Mouse (Mus musculus) midbrain, embryonic 13.5 days (tissue): ENCODE results near the gene Rnaseh1. TPM values are rescaled to one million over a fixed set of nuclear protein-coding genes. Genes with fewer than 3 reads are reported as not detected.
A peak's percentile ranks its signal among the peaks of the same experiment; 100 is the strongest.

Experiments
- ATAC-seq: fragments of 200-750 bp; cut with Nextera tagmentation; 2 replicates; pipeline ENCODE4 v1.8.0; 2017; ENCODE audit warnings: mild to moderate bottlenecking, moderate TSS enrichment, moderate library complexity
- H3K27ac ChIP-seq: fragments of 300-500 bp; sonication (generic); 2 replicates; pipeline ENCODE4 v1.5.1; 2015; ENCODE audit warnings: inconsistent platforms, mild to moderate bottlenecking, moderate library complexity
- H3K27me3 ChIP-seq: fragments of 300-500 bp; sonication (generic); 2 replicates; pipeline ENCODE4 v1.6.1; 2015; ENCODE audit warnings: mild to moderate bottlenecking, inconsistent platforms
- H3K36me3 ChIP-seq: fragments of 300-500 bp; sonication (generic); 2 replicates; pipeline ENCODE4 v1.6.1; 2015; ENCODE audit warnings: mild to moderate bottlenecking, inconsistent platforms
- H3K4me1 ChIP-seq: fragments of 300-500 bp; sonication (generic); replicated peaks from 2 replicates; pipeline ENCODE4 v1.6.1; 2015; ENCODE audit warnings: inconsistent platforms
- H3K4me2 ChIP-seq: fragments of 300-500 bp; sonication (generic); replicated peaks from 2 replicates; pipeline ENCODE4 v1.6.1; 2015; ENCODE audit warnings: moderate library complexity, mild to moderate bottlenecking, inconsistent platforms
- H3K4me3 ChIP-seq: fragments of 300-500 bp; sonication (generic); replicated peaks from 2 replicates; pipeline ENCODE4 v1.5.1; 2015; ENCODE audit warnings: mild to moderate bottlenecking, inconsistent platforms
- H3K9ac ChIP-seq: fragments of 300-500 bp; sonication (generic); replicated peaks from 2 replicates; pipeline ENCODE4 v1.6.1; 2015; ENCODE audit warnings: mild to moderate bottlenecking, inconsistent platforms
- H3K9me3 ChIP-seq: fragments of 300-500 bp; sonication (generic); 2 replicates; pipeline ENCODE4 v1.6.1; 2016; ENCODE audit warnings: mild to moderate bottlenecking, inconsistent platforms
- WGBS: fragments of 180-500 bp; shearing (Covaris S2); methylation state at CpG from one replicate; pipeline ENCODE4 v1.1.7; 2015; 5-methylcytosine and 5-hydroxymethylcytosine counted together
- polyA plus RNA-seq: library from polyadenylated mRNA; unstranded; fragments of >200 nt; fragmentation: Nextera tagmentation; extraction: Ambion mirVana; gene quantifications from 2 replicates; pipeline ENCODE4 v1.2.1, GENCODE M21; 2015

The Rnaseh1 gene
- polyA plus RNA-seq, 1 experiment from 2014 or later: 24.9 TPM

DNA sequence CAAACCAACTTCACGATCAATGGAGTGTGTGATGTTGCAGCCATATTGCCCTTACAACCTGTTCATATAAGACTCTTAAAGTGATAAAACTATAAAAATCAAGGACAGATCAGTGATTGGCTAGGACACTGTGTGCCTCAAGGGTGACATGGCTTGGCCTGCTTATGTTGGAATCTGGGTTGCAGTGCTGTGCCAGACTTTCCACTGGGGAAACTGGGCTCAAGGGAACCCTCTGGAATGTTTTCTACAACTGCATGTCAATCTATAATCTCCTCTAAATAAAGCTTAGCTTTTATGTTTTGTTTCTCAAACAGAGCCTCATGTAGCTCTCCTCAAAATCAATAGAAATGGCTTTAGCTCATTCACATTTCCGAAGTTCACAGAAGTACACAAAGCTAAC, 25.2 kb upstream of the Rnaseh1 start:
- H3K9me3 ChIP-seq: no peaks in the 10 kb centered on the region
- H3K4me2 ChIP-seq: no peak overlapping the region
- WGBS: 88% methylated on average over 2 of the region's 2 CpGs
- no peak overlapping the region for H3K4me3 ChIP-seq
- H3K27me3 ChIP-seq: no peaks in the 10 kb centered on the region
- no peak for ATAC-seq
- no peak overlapping the region for H3K9ac ChIP-seq
- H3K4me1 ChIP-seq: peaks cover 6% of the 10 kb centered on the region; the same call in 1 of the 2 replicates
- peaks cover 18% of the 10 kb centered on the region for H3K36me3 ChIP-seq
- no peak overlapping the region for H3K27ac ChIP-seq

GRCm38 (mm10) chr12:28625407-28625806, 24.0 kb upstream of the Rnaseh1 start:
- no peak overlapping the region for H3K4me2 ChIP-seq
- H3K27me3 ChIP-seq: no peaks in the 10 kb centered on the region
- no peaks in the 10 kb centered on the region for H3K9me3 ChIP-seq
- no peak overlapping the region for H3K9ac ChIP-seq
- no peak overlapping the region for H3K4me3 ChIP-seq
- ATAC-seq: no peak
- H3K36me3 ChIP-seq: peaks cover 30% of the 10 kb centered on the region
- peaks cover 6% of the 10 kb centered on the region; the same call in 1 of the 2 replicates for H3K4me1 ChIP-seq
- H3K27ac ChIP-seq: no peak overlapping the region
- 86% methylated on average over 7 of the region's 7 CpGs for WGBS

GRCm38 (mm10) chr12:28627092-28627491, 22.3 kb upstream of the Rnaseh1 start:
- H3K27me3 ChIP-seq: no peaks in the 10 kb centered on the region
- ATAC-seq: no peak
- peaks cover 2% of the 10 kb centered on the region for H3K4me1 ChIP-seq
- H3K4me3 ChIP-seq: no peak overlapping the region
- no peak overlapping the region for H3K4me2 ChIP-seq
- H3K27ac ChIP-seq: no peak overlapping the region
- no peaks in the 10 kb centered on the region for H3K9me3 ChIP-seq
- H3K9ac ChIP-seq: no peak overlapping the region
- 79% methylated on average over 4 of the region's 4 CpGs for WGBS
- peaks cover 46% of the 10 kb centered on the region for H3K36me3 ChIP-seq

GRCm38 (mm10) chr12:28628436-28628835, 21.0 kb upstream of the Rnaseh1 start:
- peaks cover 14% of the 10 kb centered on the region for H3K4me1 ChIP-seq
- no peaks in the 10 kb centered on the region for H3K27me3 ChIP-seq
- no peak for ATAC-seq
- WGBS: 94% methylated on average over 2 of the region's 2 CpGs
- no peak overlapping the region for H3K9ac ChIP-seq
- peaks cover 60% of the 10 kb centered on the region for H3K36me3 ChIP-seq
- H3K27ac ChIP-seq: no peak overlapping the region
- H3K9me3 ChIP-seq: no peaks in the 10 kb centered on the region
- H3K4me2 ChIP-seq: no peak overlapping the region
- no peak overlapping the region for H3K4me3 ChIP-seq

DNA sequence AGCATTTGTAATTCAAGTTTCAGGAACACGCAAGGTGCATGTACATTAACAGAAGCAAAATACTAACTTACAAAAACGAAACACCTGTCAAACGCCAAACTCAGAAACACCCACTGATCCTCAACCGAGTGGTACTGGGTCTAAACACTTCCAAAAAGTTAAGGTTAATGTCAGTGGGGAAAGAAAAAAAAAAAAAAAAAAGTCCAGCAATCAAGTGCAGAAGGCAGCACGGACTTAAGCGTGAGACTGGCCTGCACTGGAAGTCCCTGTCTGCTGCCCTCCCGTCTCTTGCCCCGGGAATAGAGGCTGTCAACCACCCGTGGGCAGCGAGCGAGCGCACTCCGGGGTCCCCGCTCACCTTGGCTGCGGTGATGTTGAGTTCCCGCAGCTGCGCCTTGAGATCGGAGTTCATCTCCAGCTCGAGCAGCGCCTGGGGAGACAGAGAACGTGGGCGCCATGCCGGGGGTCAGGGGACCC, 14.3 kb upstream of the Rnaseh1 start:
- H3K4me3 ChIP-seq: peak overlapping the region; percentile 91
- ATAC-seq: no peak; the same call in 1 of the 2 replicates
- peak overlapping the region; percentile 99 for H3K9ac ChIP-seq
- peaks cover 29% of the 10 kb centered on the region for H3K4me1 ChIP-seq
- H3K27me3 ChIP-seq: no peaks in the 10 kb centered on the region
- H3K4me2 ChIP-seq: peak overlapping the region; percentile 76
- H3K36me3 ChIP-seq: peaks cover 44% of the 10 kb centered on the region
- H3K9me3 ChIP-seq: no peaks in the 10 kb centered on the region
- WGBS: 2% methylated on average over 23 of the region's 23 CpGs
- H3K27ac ChIP-seq: peak overlapping the region; percentile 88

DNA sequence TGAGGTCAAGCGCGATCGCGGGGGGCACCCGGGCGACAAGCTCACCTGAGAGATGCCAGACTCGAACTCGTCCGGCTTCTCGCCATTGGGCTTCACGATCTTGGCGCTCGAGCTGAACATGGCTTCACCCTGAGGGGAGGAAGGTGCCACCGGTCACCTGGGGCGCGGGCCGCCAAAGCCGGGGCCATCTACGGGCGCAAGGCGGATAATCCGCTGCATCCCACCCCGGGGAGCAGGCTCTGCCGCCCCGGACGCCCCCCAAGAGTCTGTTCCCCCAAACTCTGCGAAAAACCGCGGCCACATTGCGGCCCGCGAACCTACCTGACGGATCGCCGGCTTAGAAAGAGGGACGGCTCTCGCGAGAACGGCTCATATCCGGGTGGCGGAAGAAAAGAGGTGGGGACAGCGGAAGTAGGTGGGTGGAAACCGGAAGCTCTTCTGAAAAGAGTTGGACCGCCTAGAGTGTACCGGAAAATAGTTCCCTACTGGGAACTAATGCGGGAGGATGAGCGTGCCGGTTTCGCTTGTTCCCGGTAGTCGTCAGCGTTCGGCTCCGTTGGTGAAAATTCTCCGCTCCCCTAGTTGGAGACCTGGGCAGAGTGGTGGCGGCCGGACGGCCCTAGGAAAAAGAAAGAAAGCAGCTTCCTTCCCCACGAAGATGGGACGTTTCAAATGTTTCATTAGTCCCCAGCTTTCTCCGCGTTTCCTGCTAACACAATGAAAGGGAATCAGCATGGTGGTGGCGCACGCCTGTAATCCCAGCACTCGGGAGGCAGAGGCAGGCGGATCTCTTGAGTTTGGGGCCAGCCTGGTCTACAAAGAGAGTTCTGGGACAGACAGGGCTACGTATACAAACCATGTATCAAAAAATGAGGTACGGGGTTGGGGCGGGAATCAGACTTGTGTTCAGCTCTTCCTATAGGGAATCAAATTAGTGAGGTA, 13.6 kb upstream of the Rnaseh1 start, which contains the start of gene Rps7:
TSS of gene Rps7 (minus strand) at position 419 of the 942 bp plus-strand sequence.
- H3K9ac ChIP-seq: peak within 1 kb of the TSS; percentile 99
- H3K4me3 ChIP-seq: peak within 1 kb of the TSS; percentile 91
- H3K27ac ChIP-seq: peak within 1 kb of the TSS; percentile 88
- H3K27me3 ChIP-seq: no peaks in the 10 kb centered on the region
- H3K36me3 ChIP-seq: peaks cover 37% of the 10 kb centered on the region
- peaks cover 29% of the 10 kb centered on the region for H3K4me1 ChIP-seq
- ATAC-seq: peak; percentile 97
- H3K4me2 ChIP-seq: peak within 1 kb of the TSS; percentile 76
- no peaks in the 10 kb centered on the region for H3K9me3 ChIP-seq
- 5% methylated on average over 69 of the region's 69 CpGs for WGBS

DNA sequence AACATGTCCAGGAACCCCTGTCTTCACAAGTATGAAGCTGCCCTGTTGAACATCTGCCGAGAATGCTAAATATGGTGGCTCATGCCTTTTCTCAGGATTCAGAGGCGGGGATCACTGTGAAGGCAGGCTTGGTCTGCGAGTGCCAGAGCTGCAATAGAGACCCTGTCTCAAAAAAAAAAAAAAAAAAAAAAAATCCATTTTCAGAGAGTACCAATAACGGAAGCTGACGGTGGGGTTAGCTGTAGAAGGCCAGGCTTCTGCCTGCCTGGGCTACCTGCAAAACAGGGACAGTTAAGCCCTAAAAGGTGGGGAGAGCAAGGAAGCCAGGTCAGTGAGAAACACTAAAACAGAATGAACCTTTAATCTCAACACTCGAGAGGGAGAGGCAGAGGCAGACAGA, 12.9 kb upstream of the Rnaseh1 start:
- peak overlapping the region; percentile 56 for H3K4me2 ChIP-seq
- no peaks in the 10 kb centered on the region for H3K27me3 ChIP-seq
- 94% methylated on average over 6 of the region's 6 CpGs for WGBS
- H3K9me3 ChIP-seq: no peaks in the 10 kb centered on the region
- ATAC-seq: no peak
- peak overlapping the region; percentile 91 for H3K4me3 ChIP-seq
- no peak overlapping the region for H3K27ac ChIP-seq
- H3K4me1 ChIP-seq: peaks cover 29% of the 10 kb centered on the region
- H3K9ac ChIP-seq: no peak overlapping the region
- peaks cover 30% of the 10 kb centered on the region for H3K36me3 ChIP-seq

DNA sequence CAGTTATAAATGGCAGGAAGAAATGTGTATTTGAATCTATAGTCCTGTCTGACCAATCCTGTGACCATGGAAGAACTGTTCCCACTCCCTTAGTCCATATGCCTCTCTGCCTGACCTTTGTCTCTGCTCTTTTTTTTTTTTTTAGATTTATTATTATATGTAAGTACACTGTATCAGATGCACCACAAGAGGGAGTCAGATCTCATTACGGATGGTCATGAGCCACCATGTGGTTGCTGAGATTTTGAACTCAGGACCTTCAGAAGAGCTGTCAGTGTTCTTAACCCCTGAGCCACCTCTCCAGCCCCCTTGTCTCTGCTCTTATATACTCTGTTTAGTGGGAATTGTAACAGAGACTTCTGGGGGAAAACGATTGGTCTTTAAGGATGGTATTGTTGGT, 10.6 kb upstream of the Rnaseh1 start:
- no peak for ATAC-seq
- WGBS: 78% methylated on average over 2 of the region's 2 CpGs

DNA sequence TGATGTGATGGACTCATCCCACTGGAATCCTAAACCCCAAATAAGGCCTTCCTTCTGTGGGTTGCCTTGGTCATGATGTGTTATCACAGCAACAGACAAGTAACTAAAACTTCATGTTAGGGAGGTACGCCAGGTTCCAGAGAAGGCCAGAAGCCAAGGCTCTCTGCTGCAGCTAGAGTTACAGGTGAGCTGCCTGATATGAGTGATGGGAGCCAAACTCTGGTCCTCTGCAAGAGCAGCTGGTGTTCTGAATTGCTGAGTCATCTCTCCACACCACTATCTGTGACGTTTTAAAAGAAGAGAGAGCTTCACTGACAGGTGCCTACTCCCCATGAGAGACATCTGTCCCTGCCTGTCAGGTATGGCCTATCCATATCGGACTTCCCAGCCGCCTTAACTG, 13.2 kb downstream of the Rnaseh1 start:
- WGBS: 89% methylated on average over 4 of the region's 4 CpGs
- Histone ChIP-seq H3K27ac (no peak overlapping the region), H3K9me3 (no peaks in the 10 kb centered on the region), H3K9ac (no peak overlapping the region), H3K4me3 (no peak overlapping the region), H3K4me1 (no peaks in the 10 kb centered on the region), H3K27me3 (no peaks in the 10 kb centered on the region), H3K4me2 (no peak overlapping the region), H3K36me3 (peaks cover 42% of the 10 kb centered on the region)
- no peak for ATAC-seq

More for the DNA sequence above, 10.6 kb upstream of the Rnaseh1 start:
- 0 out of 2 replicates have a peak, but pooled peaks cover 4% of the 10 kb centered on the region for H3K27me3 ChIP-seq
- H3K4me3 ChIP-seq: no peak overlapping the region
- peaks cover 12% of the 10 kb centered on the region for H3K4me1 ChIP-seq
- no peak overlapping the region for H3K9ac ChIP-seq
- no peak overlapping the region for H3K4me2 ChIP-seq
- no peak overlapping the region for H3K27ac ChIP-seq
- H3K36me3 ChIP-seq: peaks cover 7% of the 10 kb centered on the region
- H3K9me3 ChIP-seq: no peaks in the 10 kb centered on the region

DNA sequence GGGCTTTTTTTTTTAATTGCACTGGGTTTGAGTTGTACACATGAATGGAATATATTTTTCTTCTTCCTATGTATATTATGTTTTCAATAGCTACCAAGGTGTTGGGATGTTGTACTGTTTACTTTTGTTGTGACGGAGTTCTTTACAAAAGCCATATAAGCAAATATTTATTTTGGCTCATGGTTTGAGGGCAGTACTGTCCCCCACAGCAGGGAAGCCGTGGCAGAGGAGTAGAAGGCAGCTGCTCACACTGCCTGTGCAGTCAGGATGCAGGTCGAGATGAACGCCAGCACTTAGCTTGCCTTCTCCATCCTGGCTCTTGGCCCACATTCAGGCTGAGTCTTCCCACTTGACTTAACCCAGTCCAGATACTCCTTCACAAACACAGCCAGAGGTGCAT, 17.3 kb downstream of the Rnaseh1 start:
- Histone ChIP-seq H3K9ac (no peak overlapping the region), H3K27ac (0 out of 2 replicates have a peak overlapping the region, but pooled peaks have one; percentile 22), H3K4me1 (no peaks in the 10 kb centered on the region), H3K9me3 (no peaks in the 10 kb centered on the region), H3K27me3 (no peaks in the 10 kb centered on the region), H3K4me2 (no peak overlapping the region), H3K36me3 (peaks cover 6% of the 10 kb centered on the region; the same call in 1 of the 2 replicates), H3K4me3 (no peak overlapping the region)
- ATAC-seq: no peak
- WGBS: 79% methylated on average over 4 of the region's 4 CpGs

DNA sequence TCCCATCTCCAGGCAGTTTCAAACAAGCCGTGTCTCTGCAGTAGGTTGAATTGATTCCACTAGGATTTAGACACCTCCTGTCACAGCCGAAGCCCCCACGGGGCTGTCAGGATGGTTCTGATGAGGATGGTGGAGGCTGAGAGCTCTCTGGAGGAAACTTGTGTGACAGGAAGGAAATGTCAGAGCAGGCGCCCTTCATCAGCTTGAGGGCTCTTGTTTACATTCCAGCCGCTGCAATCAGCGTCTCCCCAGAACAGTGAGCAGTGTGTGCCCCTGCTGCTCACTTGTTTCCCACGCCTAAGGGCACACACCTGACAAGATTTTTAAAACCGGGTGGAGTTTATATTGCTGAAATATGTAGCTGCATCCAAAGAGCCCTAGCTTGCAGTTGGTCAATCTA, 17.9 kb downstream of the Rnaseh1 start:
- Histone ChIP-seq H3K9ac (no peak overlapping the region), H3K9me3 (no peaks in the 10 kb centered on the region), H3K4me1 (no peaks in the 10 kb centered on the region), H3K4me2 (no peak overlapping the region), H3K4me3 (no peak overlapping the region), H3K36me3 (peaks cover 5% of the 10 kb centered on the region; the same call in 1 of the 2 replicates), H3K27me3 (no peaks in the 10 kb centered on the region), H3K27ac (0 out of 2 replicates have a peak overlapping the region, but pooled peaks have one; percentile 22)
- 59% methylated on average over 8 of the region's 8 CpGs for WGBS
- ATAC-seq: no peak

- H3K9ac ChIP-seq: no peak overlapping the region
- H3K4me3 ChIP-seq: peak overlapping the region; percentile 52; the same call in 1 of the 2 replicates
- peak overlapping the region; percentile 94 for H3K27ac ChIP-seq
- H3K4me2 ChIP-seq: peak overlapping the region; percentile 59
- no peaks in the 10 kb centered on the region for H3K9me3 ChIP-seq
- no peaks in the 10 kb centered on the region for H3K27me3 ChIP-seq
- H3K4me1 ChIP-seq: peaks cover 16% of the 10 kb centered on the region
- WGBS: 88% methylated on average over 10 of the region's 10 CpGs
- no peak for ATAC-seq
- no peaks in the 10 kb centered on the region for H3K36me3 ChIP-seq
Measured at GRCm38 (mm10) chr12:28674038-28674720, 24.8 kb downstream of the Rnaseh1 start.
